ENCODE assay signal across 9 mouse cellular contexts in the genomic region with DNA sequence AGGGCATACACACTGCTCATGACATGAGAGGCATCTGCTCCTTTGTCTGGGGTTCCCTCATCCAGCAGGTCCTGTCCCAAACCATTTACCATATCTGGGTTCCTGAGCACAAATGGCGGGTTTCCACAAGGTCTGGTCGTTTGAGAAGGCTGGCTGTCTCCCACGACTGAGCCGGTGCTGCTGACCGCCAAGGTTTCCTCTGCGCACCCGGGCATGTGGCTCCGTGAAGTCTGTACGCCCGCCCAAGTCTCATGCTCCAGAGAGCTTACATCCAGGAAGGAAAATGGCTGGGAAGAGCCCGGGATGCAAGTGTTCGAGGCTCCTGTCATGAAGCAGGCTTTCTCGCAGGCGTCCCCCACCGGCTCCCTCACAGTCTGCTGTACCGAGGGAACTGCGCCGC. TPM values are rescaled to one million over a fixed set of nuclear protein-coding genes. Genes with fewer than 3 reads are reported as not detected.
DNase-seq lines count a peak whose midpoint lies in the region; ATAC-seq and TF ChIP-seq lines count a peak whose summit lies in the region.
"Had no signal": no experiment of that assay in that cellular context is flagged by ENCODE, and none has a peak within 500 bp of the region (broad histone marks: within the 10 kb centered on the region; RNA-seq: fewer than 3 reads in every experiment).

No protein-coding gene starts in this region.

- DNase-seq in lung, embryonic 14.5 days = no peak
- no peak for DNase-seq in lung, postnatal 14 days
- no peak for DNase-seq in limb, embryonic 11.5 days (ENCODE audit: low spot score)
- DNase-seq in urinary bladder, adult 18-20 months (ENCODE audit: low spot score in 2 of 2) = no peak
- DNase-seq in cerebellum, adult 9-10 months = no peak

- H3K36me3 ChIP-seq in lung, embryonic 14.5 days (ENCODE audit: insufficient read depth) = peaks cover 2% of the 10 kb centered on the region; the same call in 1 of the 2 replicates
- H3K36me3 ChIP-seq in forebrain, embryonic 12.5 days (replicated peaks) = no peaks in the 10 kb centered on the region
- H3K36me3 ChIP-seq in limb, embryonic 11.5 days (ENCODE audit: control insufficient read depth, insufficient read depth, low read length) = no peaks in the 10 kb centered on the region

- H3K9ac ChIP-seq in lung, embryonic 14.5 days = peak overlapping the region; percentile 40
- H3K9ac ChIP-seq in forebrain, embryonic 12.5 days = peak overlapping the region; percentile 38; the same call in 1 of the 2 replicates
- H3K9ac ChIP-seq in limb, embryonic 11.5 days (ENCODE audit: low read length) = no peak overlapping the region

- no peak for ATAC-seq in lung, embryonic 14.5 days (ENCODE audit: insufficient read depth)
- no peak; the same call in 1 of the 2 replicates for ATAC-seq in forebrain, embryonic 12.5 days (ENCODE audit: low FRiP score)
- ATAC-seq in limb, embryonic 11.5 days (ENCODE audit: insufficient number of reproducible peaks, low FRiP score, low TSS enrichment, low read depth) = no peak
- no peak for ATAC-seq in CD4-positive, CD25-positive, alpha-beta regulatory T cell, adult 4 months

- 57% methylated on average over 18 of the region's 18 CpGs for WGBS in lung, embryonic 14.5 days
- WGBS in forebrain, embryonic 12.5 days = 62% methylated on average over 18 of the region's 18 CpGs
- WGBS in limb, embryonic 11.5 days = 60% methylated on average over 18 of the region's 18 CpGs
- WGBS in olfactory bulb, adult 2 months = 75% methylated on average over 18 of the region's 18 CpGs

- H3K27me3 ChIP-seq in lung, embryonic 14.5 days (ENCODE audit: insufficient read depth, low read length) = no peaks in the 10 kb centered on the region
- peaks cover 20% of the 10 kb centered on the region for H3K27me3 ChIP-seq in forebrain, embryonic 12.5 days
- no peaks in the 10 kb centered on the region for H3K27me3 ChIP-seq in limb, embryonic 11.5 days (ENCODE audit: control insufficient read depth, insufficient read depth, low read length)

- no peak overlapping the region for H3K27ac ChIP-seq in lung, embryonic 14.5 days (ENCODE audit: low read depth)
- no peak overlapping the region for H3K27ac ChIP-seq in forebrain, embryonic 12.5 days
- H3K27ac ChIP-seq in limb, embryonic 11.5 days (replicated peaks; ENCODE audit: low read depth, low read length) = no peak overlapping the region
- H3K27ac ChIP-seq in olfactory bulb, adult 2 months (ENCODE audit: insufficient read depth, low read depth, low read length) = no peak overlapping the region

- TF ChIP-seq POLR2A in olfactory bulb, adult 2 months (IDR thresholded peaks at IDR 0.05; ENCODE audit: insufficient read depth, low read depth, low read length) = no peak

- peak overlapping the region; percentile 31 for H3K4me3 ChIP-seq in lung, embryonic 14.5 days (ENCODE audit: low read depth, low read length)
- H3K4me3 ChIP-seq in forebrain, embryonic 12.5 days (replicated peaks) = peak overlapping the region; percentile 30
- H3K4me3 ChIP-seq in limb, embryonic 11.5 days (ENCODE audit: low read depth, low read length) = no peak overlapping the region
- no peak overlapping the region for H3K4me3 ChIP-seq in olfactory bulb, adult 2 months (ENCODE audit: insufficient read depth, low read depth, low read length)

- TF ChIP-seq CTCF in lung, embryonic 14.5 days (IDR thresholded peaks at IDR 0.05; ENCODE audit: low read depth) = no peak
- TF ChIP-seq CTCF in olfactory bulb, adult 2 months (IDR thresholded peaks at IDR 0.05; ENCODE audit: insufficient read depth, low read depth, low read length) = 0 out of 2 replicates have a peak, but pooled peaks have one; percentile 2

- peaks cover 11% of the 10 kb centered on the region for H3K4me1 ChIP-seq in lung, embryonic 14.5 days (ENCODE audit: insufficient read depth)
- H3K4me1 ChIP-seq in forebrain, embryonic 12.5 days = peaks cover 16% of the 10 kb centered on the region
- H3K4me1 ChIP-seq in limb, embryonic 11.5 days (ENCODE audit: control insufficient read depth, insufficient read depth, low read length) = peaks cover 12% of the 10 kb centered on the region; the same call in 1 of the 2 replicates
- peaks cover 16% of the 10 kb centered on the region for H3K4me1 ChIP-seq in olfactory bulb, adult 2 months (ENCODE audit: control insufficient read depth, insufficient read depth, low read length)

- H3K9me3 ChIP-seq in lung, embryonic 14.5 days (ENCODE audit: low read depth, low read length) = no peaks in the 10 kb centered on the region
- H3K9me3 ChIP-seq in forebrain, embryonic 12.5 days = no peaks in the 10 kb centered on the region
- no peaks in the 10 kb centered on the region for H3K9me3 ChIP-seq in limb, embryonic 11.5 days (ENCODE audit: control insufficient read depth, low read length)

- peak overlapping the region; percentile 65 for H3K4me2 ChIP-seq in lung, embryonic 14.5 days
- H3K4me2 ChIP-seq in forebrain, embryonic 12.5 days = peak overlapping the region; percentile 56
- peak overlapping the region; percentile 35; the same call in 1 of the 2 replicates for H3K4me2 ChIP-seq in limb, embryonic 11.5 days (ENCODE audit: low read depth, severe bottlenecking)

RNA-seq across cellular contexts. Expression of a gene that starts 53.2 kb away (rescaled TPM):
- polyA plus RNA-seq in lung, embryonic 14.5 days (2014; fragmentation: Nextera tagmentation; extraction: Ambion mirVana) = 1.3 and 2.0 TPM in 2 replicates
- polyA plus RNA-seq in forebrain, embryonic 12.5 days (2016; fragmentation: Nextera tagmentation; extraction: Ambion mirVana) = 1.1 TPM in 1 of 2 replicates, not detected in the other
- polyA plus RNA-seq in limb, embryonic 11.5 days (2014; fragmentation: Nextera tagmentation; extraction: Ambion mirVana) = 0.99 and 1.3 TPM in 2 replicates
- polyA plus RNA-seq in olfactory bulb, adult 2 months (2012; ENCODE audit: insufficient read depth, insufficient read length, low replicate concordance, missing spikeins) = not detected in 2 replicates
- polyA plus RNA-seq in CD4-positive, CD25-positive, alpha-beta regulatory T cell, adult 4 months (2017; shearing (Covaris generic)) = not detected
- polyA plus RNA-seq: spleen, adult 2 months had no signal

RNA-seq across cellular contexts. Expression of a gene that starts 53.7 kb away (rescaled TPM):
- 91.2 and 96.3 TPM in 2 replicates for polyA plus RNA-seq in lung, embryonic 14.5 days (2014; fragmentation: Nextera tagmentation; extraction: Ambion mirVana)
- polyA plus RNA-seq in forebrain, embryonic 12.5 days (2016; fragmentation: Nextera tagmentation; extraction: Ambion mirVana) = 85.3 and 88.5 TPM in 2 replicates
- polyA plus RNA-seq in limb, embryonic 11.5 days (2014; fragmentation: Nextera tagmentation; extraction: Ambion mirVana) = 107 and 111 TPM in 2 replicates
- 174 and 208 TPM in 2 replicates for polyA plus RNA-seq in olfactory bulb, adult 2 months (2012; ENCODE audit: insufficient read depth, insufficient read length, low replicate concordance, missing spikeins)
- 10 to 100 TPM; 17.8 to 30.3 TPM for polyA plus RNA-seq in CD4-positive, CD25-positive, alpha-beta regulatory T cell, adult 4 months (2017; shearing (Covaris generic))

Comparison
In these comparisons a context has a peak if more than half of its experiments do, and no peak if none do; other contexts are left out.
1. H3K4me3 ChIP-seq: peak in lung, embryonic 14.5 days (single experiment) and forebrain, embryonic 12.5 days (single experiment); none in limb, embryonic 11.5 days (single experiment) and olfactory bulb, adult 2 months (single experiment).
2. Peak in every context shown above with its lines, with median percentiles within 50 percentile points of each other: H3K4me2 ChIP-seq.